Mouse (Mus musculus): ENCODE data around the gene Slc16a13.

The Slc16a13 gene

GRCm38 (mm10) chr11:70212423-70212822 is 8.4 kb downstream of the Slc16a13 start, which contains the start of gene Slc16a11:
Gene Slc16a11 (plus strand): TSS chr11:70212752.
- no peak for DNase-seq (ENCODE audit: low spot score in 2 of 2)

GRCm38 (mm10) chr11:70211972-70212371 is 8.9 kb downstream of the Slc16a13 start:
- DNase-seq (ENCODE audit: low spot score in 2 of 2): no peak

GRCm38 (mm10) chr11:70210681-70211080 is 10.2 kb downstream of the Slc16a13 start:
- no peak for DNase-seq (ENCODE audit: low spot score in 2 of 2)

- no peak for DNase-seq (ENCODE audit: low spot score in 2 of 2)
These were observed 12.0 kb downstream of the Slc16a13 start for GRCm38 (mm10) chr11:70208778-70209388.

- no peak for DNase-seq (ENCODE audit: low spot score in 2 of 2)
These were observed 13.6 kb downstream of the Slc16a13 start for GRCm38 (mm10) chr11:70207283-70207682.

GRCm38 (mm10) chr11:70206801-70207200 is 14.1 kb downstream of the Slc16a13 start:
- no peak for DNase-seq (ENCODE audit: low spot score in 2 of 2)

GRCm38 (mm10) chr11:70201691-70202090 is 19.2 kb downstream of the Slc16a13 start:
- peak; percentile 78 to 79 for DNase-seq (ENCODE audit: low spot score in 2 of 2)

- no peak for DNase-seq (ENCODE audit: low spot score in 2 of 2)
These were observed 20.7 kb downstream of the Slc16a13 start for GRCm38 (mm10) chr11:70200036-70200608.

- DNase-seq (ENCODE audit: low spot score in 2 of 2): no peak
These were observed 21.8 kb downstream of the Slc16a13 start for GRCm38 (mm10) chr11:70199107-70199506.

GRCm38 (mm10) chr11:70198332-70198731 is 22.5 kb downstream of the Slc16a13 start:
- DNase-seq (ENCODE audit: low spot score in 2 of 2): no peak

GRCm38 (mm10) chr11:70193354-70194285 is 27.2 kb downstream of the Slc16a13 start:
- DNase-seq (ENCODE audit: low spot score in 2 of 2): no peak

GRCm38 (mm10) chr11:70192157-70192556 is 28.7 kb downstream of the Slc16a13 start:
- no peak for DNase-seq (ENCODE audit: low spot score in 2 of 2)

- no peak for DNase-seq (ENCODE audit: low spot score in 2 of 2)
These were observed 29.7 kb downstream of the Slc16a13 start for GRCm38 (mm10) chr11:70191188-70191587.

- no peak for DNase-seq (ENCODE audit: low spot score in 2 of 2)
These were observed 31.3 kb downstream of the Slc16a13 start for GRCm38 (mm10) chr11:70189319-70190134.

GRCm38 (mm10) chr11:70185120-70185519 is 35.7 kb downstream of the Slc16a13 start:
- no peak for DNase-seq (ENCODE audit: low spot score in 2 of 2)

- no peak for DNase-seq (ENCODE audit: low spot score in 2 of 2)
These were observed 40.4 kb downstream of the Slc16a13 start for GRCm38 (mm10) chr11:70180496-70180895.

GRCm38 (mm10) chr11:70179401-70179800 is 41.5 kb downstream of the Slc16a13 start:
- peak; percentile 23 to 50 for DNase-seq (ENCODE audit: low spot score in 2 of 2)

GRCm38 (mm10) chr11:70178756-70179155 is 42.1 kb downstream of the Slc16a13 start:
- DNase-seq (ENCODE audit: low spot score in 2 of 2): no peak

GRCm38 (mm10) chr11:70178311-70178710 is 42.6 kb downstream of the Slc16a13 start:
- no peak for DNase-seq (ENCODE audit: low spot score in 2 of 2)

- DNase-seq (ENCODE audit: low spot score in 2 of 2): no peak
These were observed 43.2 kb downstream of the Slc16a13 start for GRCm38 (mm10) chr11:70177647-70178046.

GRCm38 (mm10) chr11:70174491-70174890 is 46.4 kb downstream of the Slc16a13 start:
- no peak for DNase-seq (ENCODE audit: low spot score in 2 of 2)

- no peak for DNase-seq (ENCODE audit: low spot score in 2 of 2)
These were observed 48.6 kb downstream of the Slc16a13 start for GRCm38 (mm10) chr11:70172298-70172697.

All from right cerebral cortex, adult 2 months (tissue).